Mouse (Mus musculus) megakaryocyte, embryonic 14.5 days (primary cell): Measurements from ENCODE around the gene Accsl.

Experiments
- FLI1 ChIP-seq: IDR thresholded peaks from 2 replicates; pipeline ENCODE4 v1.6.1; 2012; ENCODE audit warnings: low read length, inconsistent platforms, mixed read lengths
- GATA1 ChIP-seq: IDR thresholded peaks from 3 replicates; pipeline ENCODE4 v1.6.1; 2012; ENCODE audit warnings: mixed read lengths, low read length, inconsistent platforms, borderline replicate concordance

GRCm38 (mm10) chr2:93823519-93823918 is 45.4 kb downstream of the Accsl start:
- TF ChIP-seq GATA1 (no peak), FLI1 (no peak)
